Mouse (Mus musculus) heart, embryonic 13.5 days (tissue): ENCODE measurements around the gene Olfr965. TPM values are rescaled to one million over a fixed set of nuclear protein-coding genes. Genes with fewer than 3 reads are reported as not detected.
"Not testable (repeated sequence)": the region's sequence is repeated elsewhere in the genome, so short reads cannot be mapped to it uniquely, and the experiment has no call there.

ENCODE experiments used
- ATAC-seq: fragments of 200-750 bp; cut with Nextera tagmentation; 2 replicates; pipeline ENCODE4 v1.8.0; 2017; ENCODE audit warnings: moderate TSS enrichment; ENCODE audit not compliant: insufficient number of reproducible peaks, low FRiP score, low TSS enrichment; ENCODE audit errors: extremely low read depth
- H3K27ac ChIP-seq: fragments of 300-500 bp; sonication (generic); replicated peaks from 2 replicates; pipeline ENCODE4 v1.5.1; 2015; ENCODE audit warnings: moderate library complexity, mild to moderate bottlenecking, inconsistent platforms
- H3K27me3 ChIP-seq: fragments of 300-500 bp; sonication (generic); replicated peaks from 2 replicates; pipeline ENCODE4 v1.6.1; 2015; ENCODE audit warnings: mild to moderate bottlenecking, inconsistent platforms
- H3K36me3 ChIP-seq: fragments of 300-500 bp; sonication (generic); 2 replicates; pipeline ENCODE4 v1.6.1; 2015; ENCODE audit warnings: mild to moderate bottlenecking, inconsistent platforms
- H3K4me1 ChIP-seq: fragments of 300-500 bp; sonication (generic); 2 replicates; pipeline ENCODE4 v1.6.1; 2015; ENCODE audit warnings: inconsistent platforms
- H3K4me2 ChIP-seq: fragments of 300-500 bp; sonication (generic); 2 replicates; pipeline ENCODE4 v1.6.1; 2015; ENCODE audit warnings: inconsistent platforms, mild to moderate bottlenecking, moderate library complexity
- H3K4me3 ChIP-seq: fragments of 300-500 bp; sonication (generic); 2 replicates; pipeline ENCODE4 v1.5.1; 2015; ENCODE audit warnings: moderate library complexity, mild to moderate bottlenecking, inconsistent platforms
- H3K9ac ChIP-seq: fragments of 300-500 bp; sonication (generic); 2 replicates; pipeline ENCODE4 v1.6.1; 2015; ENCODE audit warnings: inconsistent platforms, mild to moderate bottlenecking, moderate library complexity
- H3K9me3 ChIP-seq: fragments of 300-500 bp; sonication (generic); 2 replicates; pipeline ENCODE4 v1.6.1; 2016; ENCODE audit warnings: inconsistent platforms
- WGBS: fragments of 180-500 bp; shearing (Covaris S2); methylation state at CpG from one replicate; pipeline ENCODE4 v1.1.7; 2015; ENCODE audit warnings: mixed read lengths; 5-methylcytosine and 5-hydroxymethylcytosine counted together
- polyA plus RNA-seq: library from polyadenylated mRNA; unstranded; fragments of >200 nt; fragmentation: Nextera tagmentation; extraction: Ambion mirVana; gene quantifications from 2 replicates; pipeline ENCODE4 v1.2.1, GENCODE M21; 2015

Olfr965 gene
- polyA plus RNA-seq, result not detected in 2 replicates

DNA sequence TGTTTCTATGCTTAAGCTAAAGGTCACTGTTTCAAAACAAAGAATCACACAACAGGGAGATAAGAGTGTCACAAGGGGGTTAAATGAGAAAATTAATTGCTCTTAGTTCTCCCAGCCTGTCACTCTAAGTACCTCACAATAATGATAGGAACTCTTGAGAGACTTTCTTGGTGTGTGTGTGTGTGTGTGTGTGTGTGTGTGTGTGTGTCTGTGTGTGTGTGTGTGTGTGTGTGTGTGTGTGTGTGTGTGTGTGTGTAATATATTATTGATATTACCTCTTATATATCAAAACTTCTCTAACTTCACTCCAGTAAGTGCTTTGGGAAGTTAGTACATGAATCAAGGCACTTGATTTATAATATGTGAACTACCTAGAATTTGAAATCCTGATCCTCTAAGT lies at the start of gene Olfr965:
Gene Olfr965, plus strand, starts transcription at position 301 of the 400 bp plus-strand sequence.
- Histone ChIP-seq H3K27me3 (no peaks in the 10 kb centered on the region), H3K4me2 (no peak within 1 kb of the TSS), H3K4me1 (0 out of 2 replicates have a peak, but pooled peaks cover 4% of the 10 kb centered on the region), H3K27ac (no peak within 1 kb of the TSS), H3K9me3 (no peaks in the 10 kb centered on the region), H3K4me3 (no peak within 1 kb of the TSS), H3K36me3 (no peaks in the 10 kb centered on the region), H3K9ac (no peak within 1 kb of the TSS)
- ATAC-seq, result no peak

GRCm38 (mm10) chr9:39666905-39667304 lies 44.2 kb upstream of the Olfr965 start, which contains the start of gene Olfr963:
Gene Olfr963 (plus strand): TSS chr9:39667205.
- no peak within 1 kb of the TSS for H3K4me3 ChIP-seq
- ATAC-seq, result no peak
- H3K36me3 ChIP-seq, result no peaks in the 10 kb centered on the region
- H3K9me3 ChIP-seq, result peaks cover under 1% of the 10 kb centered on the region; the same call in 1 of the 2 replicates
- no peaks in the 10 kb centered on the region for H3K27me3 ChIP-seq
- no peak within 1 kb of the TSS for H3K9ac ChIP-seq
- H3K27ac ChIP-seq, result no peak within 1 kb of the TSS
- no peak within 1 kb of the TSS for H3K4me2 ChIP-seq
- H3K4me1 ChIP-seq, result no peaks in the 10 kb centered on the region
- WGBS, result 79% methylated on average over 1 of the region's 1 CpGs

DNA sequence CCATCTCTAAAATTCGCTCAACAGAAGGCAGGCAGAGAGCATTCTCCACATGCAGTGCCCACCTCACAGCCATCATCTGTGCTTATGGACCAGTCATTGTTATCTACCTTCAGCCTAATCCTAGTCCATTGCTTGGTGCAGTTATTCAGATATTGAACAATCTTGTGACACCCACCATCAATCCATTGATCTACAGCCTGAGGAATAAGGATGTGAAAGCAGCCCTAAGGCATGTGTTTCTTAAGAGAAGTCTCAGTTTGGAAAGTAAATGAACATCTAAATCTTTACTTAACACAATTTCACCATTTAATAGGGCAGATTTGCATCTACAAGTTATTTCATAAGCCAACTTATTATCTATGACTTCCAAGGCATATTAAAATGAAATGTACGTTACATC lies 41.4 kb upstream of the Olfr965 start:
- no peak overlapping the region for H3K9ac ChIP-seq
- no peak for ATAC-seq
- H3K4me2 ChIP-seq, result no peak overlapping the region
- H3K27me3 ChIP-seq, result no peaks in the 10 kb centered on the region
- H3K27ac ChIP-seq, result no peak overlapping the region
- no peaks in the 10 kb centered on the region for H3K4me1 ChIP-seq
- H3K4me3 ChIP-seq, result no peak overlapping the region
- H3K36me3 ChIP-seq, result no peaks in the 10 kb centered on the region
- 56% methylated on average over 2 of the region's 2 CpGs for WGBS
- no peaks in the 10 kb centered on the region; the same call in 1 of the 2 replicates for H3K9me3 ChIP-seq

- no peak for ATAC-seq
- H3K4me1 ChIP-seq, result no peaks in the 10 kb centered on the region
- H3K9me3 ChIP-seq, result no peaks in the 10 kb centered on the region
- no peak overlapping the region for H3K4me2 ChIP-seq
- H3K36me3 ChIP-seq, result no peaks in the 10 kb centered on the region
- no peaks in the 10 kb centered on the region for H3K27me3 ChIP-seq
- H3K9ac ChIP-seq, result no peak overlapping the region
- no peak overlapping the region for H3K4me3 ChIP-seq
- 70% methylated on average over 2 of the region's 2 CpGs for WGBS
- no peak overlapping the region for H3K27ac ChIP-seq
Measured at GRCm38 (mm10) chr9:39674820-39675219, 36.3 kb upstream of the Olfr965 start.

DNA sequence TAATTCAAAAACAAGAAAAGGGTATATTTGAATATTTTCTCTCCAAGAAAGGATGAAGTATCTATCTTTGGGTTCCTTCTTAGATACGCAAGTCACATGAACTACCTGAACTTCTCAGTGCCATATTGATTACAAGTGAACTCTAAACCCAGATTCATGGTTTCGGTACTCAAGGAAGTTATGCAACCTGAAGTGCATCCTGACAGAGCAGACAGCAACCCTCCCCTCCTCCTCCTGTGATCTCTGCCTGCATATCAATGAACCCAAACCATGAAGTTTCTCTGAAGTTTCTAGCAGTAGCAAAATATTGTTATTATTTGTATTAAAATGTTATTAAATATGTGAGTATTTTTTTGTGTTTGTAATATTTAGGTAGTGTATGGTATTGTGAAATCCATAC lies 32.6 kb upstream of the Olfr965 start:
- 78% methylated on average over 2 of the region's 2 CpGs for WGBS
- Histone ChIP-seq H3K27me3 (no peaks in the 10 kb centered on the region), H3K9ac (no peak overlapping the region), H3K4me3 (no peak overlapping the region), H3K36me3 (no peaks in the 10 kb centered on the region), H3K9me3 (no peaks in the 10 kb centered on the region), H3K4me1 (no peaks in the 10 kb centered on the region), H3K27ac (no peak overlapping the region), H3K4me2 (no peak overlapping the region)
- ATAC-seq, result no peak

- WGBS, result 52% methylated on average over 2 of the region's 2 CpGs
- Histone ChIP-seq H3K4me3 (no peak overlapping the region), H3K27ac (no peak overlapping the region), H3K27me3 (no peaks in the 10 kb centered on the region), H3K9ac (no peak overlapping the region), H3K9me3 (no peaks in the 10 kb centered on the region), H3K4me1 (no peaks in the 10 kb centered on the region), H3K36me3 (no peaks in the 10 kb centered on the region), H3K4me2 (no peak overlapping the region)
- no peak for ATAC-seq
Measured at GRCm38 (mm10) chr9:39679280-39679679, 31.9 kb upstream of the Olfr965 start.

- H3K4me2 ChIP-seq, H3K9ac ChIP-seq, H3K36me3 ChIP-seq, H3K27ac ChIP-seq, H3K9me3 ChIP-seq, H3K4me1 ChIP-seq, ATAC-seq, H3K27me3 ChIP-seq, H3K4me3 ChIP-seq: not testable (repeated sequence)
- WGBS, result 81% methylated on average over 8 of the region's 8 CpGs
Measured at GRCm38 (mm10) chr9:39701123-39701522, 10.0 kb upstream of the Olfr965 start.

DNA sequence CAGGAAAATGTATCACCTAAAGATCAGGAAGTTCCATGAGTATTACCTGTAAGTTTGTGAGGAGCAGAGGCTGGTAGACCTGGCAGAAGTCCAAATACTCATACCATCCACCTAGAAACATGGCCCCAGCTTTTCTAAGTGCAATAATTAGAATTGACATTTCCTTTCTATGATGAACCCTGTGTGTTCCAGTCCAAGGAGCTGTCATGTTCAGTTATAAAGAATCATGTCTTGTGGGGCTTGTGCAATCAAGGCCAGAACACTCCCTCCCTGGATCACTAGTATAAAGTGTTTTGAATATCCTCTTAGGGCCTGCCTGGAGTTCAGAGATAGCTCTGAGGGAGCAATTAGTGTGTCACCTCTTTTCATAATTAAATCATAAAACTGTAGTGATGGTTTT lies 4.1 kb upstream of the Olfr965 start, which contains the start of gene Olfr149:
Gene Olfr149, minus strand, starts transcription at position 101 of the 400 bp plus-strand sequence.
- Histone ChIP-seq H3K27me3 (no peaks in the 10 kb centered on the region), H3K4me2 (no peak within 1 kb of the TSS), H3K36me3 (no peaks in the 10 kb centered on the region), H3K27ac (no peak within 1 kb of the TSS), H3K9ac (no peak within 1 kb of the TSS), H3K9me3 (no peaks in the 10 kb centered on the region), H3K4me1 (0 out of 2 replicates have a peak, but pooled peaks cover 4% of the 10 kb centered on the region), H3K4me3 (no peak within 1 kb of the TSS)
- ATAC-seq, result no peak

GRCm38 (mm10) chr9:39708958-39709357 lies 2.2 kb upstream of the Olfr965 start:
- Histone ChIP-seq H3K27me3 (no peaks in the 10 kb centered on the region), H3K36me3 (no peaks in the 10 kb centered on the region), H3K4me2 (no peak overlapping the region), H3K4me1 (0 out of 2 replicates have a peak, but pooled peaks cover 4% of the 10 kb centered on the region), H3K9ac (no peak overlapping the region), H3K9me3 (no peaks in the 10 kb centered on the region), H3K27ac (no peak overlapping the region; the same call in 1 of the 2 replicates), H3K4me3 (no peak overlapping the region)
- 44% methylated on average over 3 of the region's 3 CpGs for WGBS
- no peak for ATAC-seq

DNA sequence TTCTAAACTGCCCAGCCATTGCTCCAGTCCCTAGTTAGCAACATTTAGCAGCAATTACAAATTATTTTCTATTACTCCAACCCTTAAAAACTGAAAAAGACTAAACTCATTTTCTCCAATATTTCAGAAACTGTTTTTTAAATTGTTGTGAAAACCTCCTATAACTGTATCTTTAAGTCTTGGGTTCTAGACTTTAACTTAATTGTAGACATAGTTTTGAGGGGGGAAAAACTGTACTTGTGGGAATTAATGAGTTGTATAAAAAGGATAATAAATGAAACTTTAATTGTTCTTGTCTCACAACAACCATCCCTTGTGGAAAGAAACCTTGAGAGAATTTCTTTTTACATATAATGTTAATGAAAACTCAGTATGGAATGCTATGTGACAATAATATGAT lies 19.5 kb downstream of the Olfr965 start, which contains the start of gene Olfr150:
Gene Olfr150, plus strand, starts transcription at position 301 of the 400 bp plus-strand sequence.
- Histone ChIP-seq H3K4me1 (no peaks in the 10 kb centered on the region), H3K4me2 (no peak within 1 kb of the TSS), H3K9me3 (no peaks in the 10 kb centered on the region), H3K27me3 (no peaks in the 10 kb centered on the region), H3K36me3 (no peaks in the 10 kb centered on the region), H3K4me3 (no peak within 1 kb of the TSS), H3K9ac (no peak within 1 kb of the TSS), H3K27ac (no peak within 1 kb of the TSS)
- no peak for ATAC-seq

DNA sequence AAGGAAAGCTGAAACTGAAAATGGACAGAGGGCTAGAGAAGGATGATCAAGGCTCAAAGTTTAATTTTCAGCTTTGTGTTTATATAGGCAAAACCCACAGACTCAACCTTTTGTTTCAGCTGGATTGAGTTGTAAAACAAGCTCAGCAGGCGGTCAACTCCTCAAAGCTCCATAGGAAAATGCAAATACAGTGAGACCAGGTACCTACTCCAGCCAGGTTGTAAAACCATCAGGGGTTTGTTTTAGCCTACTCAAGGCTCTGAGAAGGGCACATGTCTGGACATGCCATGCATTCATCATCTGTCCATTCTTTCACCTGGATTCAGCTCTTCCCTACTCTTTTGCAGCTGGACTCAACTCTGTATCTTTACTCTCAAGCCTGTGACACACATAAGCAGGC lies 29.6 kb downstream of the Olfr965 start:
- Histone ChIP-seq H3K4me1 (no peaks in the 10 kb centered on the region), H3K9ac (no peak overlapping the region), H3K27ac (no peak overlapping the region), H3K9me3 (no peaks in the 10 kb centered on the region), H3K27me3 (no peaks in the 10 kb centered on the region), H3K4me3 (no peak overlapping the region), H3K4me2 (no peak overlapping the region), H3K36me3 (no peaks in the 10 kb centered on the region)
- WGBS, result 69% methylated on average over 1 of the region's 1 CpGs
- no peak for ATAC-seq

DNA sequence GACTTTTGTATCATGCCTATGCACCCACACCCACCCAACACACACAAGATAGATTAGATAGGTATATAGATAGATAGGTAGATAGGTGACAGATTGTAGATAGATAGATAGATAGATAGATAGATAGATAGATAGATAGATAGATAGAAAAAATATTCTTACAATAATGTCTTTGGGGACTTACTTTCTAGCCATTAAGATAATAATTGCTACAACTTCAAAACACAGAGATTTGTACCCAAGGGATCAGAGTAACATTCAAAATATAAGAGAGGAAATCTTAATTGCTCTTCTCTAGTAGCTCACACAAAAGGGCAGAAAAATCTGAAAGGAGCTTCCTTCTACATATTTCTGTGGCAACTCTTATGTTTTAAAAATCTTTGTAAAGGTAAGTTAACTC lies 34.8 kb downstream of the Olfr965 start, which contains the start of gene Olfr967:
Gene Olfr967, plus strand, starts transcription at position 301 of the 400 bp plus-strand sequence.
- H3K4me2 ChIP-seq, result no peak within 1 kb of the TSS
- no peaks in the 10 kb centered on the region for H3K27me3 ChIP-seq
- no peaks in the 10 kb centered on the region for H3K9me3 ChIP-seq
- no peak within 1 kb of the TSS for H3K27ac ChIP-seq
- no peak for ATAC-seq
- no peak within 1 kb of the TSS for H3K4me3 ChIP-seq
- H3K4me1 ChIP-seq, result no peaks in the 10 kb centered on the region
- H3K9ac ChIP-seq, result no peak within 1 kb of the TSS
- no peaks in the 10 kb centered on the region for H3K36me3 ChIP-seq
